Mouse (Mus musculus) neural tube, embryonic 12.5 days (tissue): ENCODE measurements around the gene Sars. TPM values are rescaled to one million over a fixed set of nuclear protein-coding genes. Genes with fewer than 3 reads are reported as not detected.

ENCODE experiments used
- ATAC-seq: fragments of 200-750 bp; cut with Nextera tagmentation; 2 replicates; pipeline ENCODE4 v1.8.0; 2017; ENCODE audit warnings: low read depth, mild to moderate bottlenecking, moderate TSS enrichment, moderate library complexity; ENCODE audit not compliant: low FRiP score
- H3K27ac ChIP-seq: fragments of 300-500 bp; sonication (generic); 2 replicates; pipeline ENCODE4 v1.5.1; 2016
- H3K27me3 ChIP-seq: fragments of 300-500 bp; sonication (generic); replicated peaks from 2 replicates; pipeline ENCODE4 v1.6.1; 2016; ENCODE audit warnings: mild to moderate bottlenecking
- H3K36me3 ChIP-seq: fragments of 300-500 bp; sonication (generic); 2 replicates; pipeline ENCODE4 v1.6.1; 2016; ENCODE audit warnings: mild to moderate bottlenecking
- H3K4me1 ChIP-seq: fragments of 300-500 bp; sonication (generic); 2 replicates; pipeline ENCODE4 v1.6.1; 2016
- H3K4me2 ChIP-seq: fragments of 300-500 bp; sonication (generic); replicated peaks from 2 replicates; pipeline ENCODE4 v1.6.1; 2016; ENCODE audit warnings: mild to moderate bottlenecking
- H3K4me3 ChIP-seq: fragments of 300-500 bp; sonication (generic); 2 replicates; pipeline ENCODE4 v1.5.1; 2016
- H3K9ac ChIP-seq: fragments of 300-500 bp; sonication (generic); 2 replicates; pipeline ENCODE4 v1.6.1; 2016; ENCODE audit warnings: mild to moderate bottlenecking
- H3K9me3 ChIP-seq: fragments of 300-500 bp; sonication (generic); 2 replicates; pipeline ENCODE4 v1.6.1; 2016; ENCODE audit warnings: mild to moderate bottlenecking
- WGBS: fragments of 180-500 bp; shearing (Covaris S2); methylation state at CpG from one replicate; pipeline ENCODE4 v1.1.7; 2016; 5-methylcytosine and 5-hydroxymethylcytosine counted together
- polyA plus RNA-seq: library from polyadenylated mRNA; unstranded; fragments of >200 nt; fragmentation: Nextera tagmentation; extraction: Ambion mirVana; gene quantifications from 2 replicates; pipeline ENCODE4 v1.2.1, GENCODE M21; 2016

Gene Sars
- polyA plus RNA-seq, 1 experiment from 2014 or later = 212 TPM

- H3K27ac ChIP-seq = no peak within 1 kb of the TSS
- 1% methylated on average over 44 of the region's 44 CpGs for WGBS
- no peaks in the 10 kb centered on the region for H3K9me3 ChIP-seq
- peak; percentile 91 for ATAC-seq
- H3K9ac ChIP-seq = peak within 1 kb of the TSS; percentile 54
- peak within 1 kb of the TSS; percentile 59 for H3K4me3 ChIP-seq
- H3K27me3 ChIP-seq = no peaks in the 10 kb centered on the region
- peaks cover 29% of the 10 kb centered on the region for H3K4me1 ChIP-seq
- H3K36me3 ChIP-seq = peaks cover 2% of the 10 kb centered on the region; the same call in 1 of the 2 replicates
- peak within 1 kb of the TSS; percentile 74 for H3K4me2 ChIP-seq
These were observed 61.3 kb downstream of the Sars start, which contains the start of gene Psrc1 for GRCm38 (mm10) chr3:108383485-108384354. Psrc1 (plus strand) TSS chr3:108383839.

- Histone ChIP-seq H3K4me1 (peaks cover 29% of the 10 kb centered on the region), H3K4me2 (peak overlapping the region; percentile 74), H3K9ac (peak overlapping the region; percentile 54; the same call in 1 of the 2 replicates), H3K27ac (no peak overlapping the region), H3K36me3 (peaks cover 2% of the 10 kb centered on the region; the same call in 1 of the 2 replicates), H3K27me3 (no peaks in the 10 kb centered on the region), H3K4me3 (no peak overlapping the region), H3K9me3 (no peaks in the 10 kb centered on the region)
- WGBS = 73% methylated on average over 14 of the region's 14 CpGs
- peak; percentile 10; the same call in 1 of the 2 replicates for ATAC-seq
These were observed 62.8 kb downstream of the Sars start for GRCm38 (mm10) chr3:108381945-108382875.

- no peak overlapping the region for H3K4me3 ChIP-seq
- no peaks in the 10 kb centered on the region for H3K27me3 ChIP-seq
- H3K27ac ChIP-seq = no peak overlapping the region
- no peak for ATAC-seq
- no peaks in the 10 kb centered on the region; the same call in 1 of the 2 replicates for H3K36me3 ChIP-seq
- WGBS = 75% methylated on average over 6 of the region's 6 CpGs
- H3K4me2 ChIP-seq = no peak overlapping the region
- H3K9me3 ChIP-seq = no peaks in the 10 kb centered on the region
- H3K9ac ChIP-seq = no peak overlapping the region
- H3K4me1 ChIP-seq = peaks cover 29% of the 10 kb centered on the region
These were observed 64.3 kb downstream of the Sars start for GRCm38 (mm10) chr3:108380695-108381094.

GRCm38 (mm10) chr3:108378875-108379663 lies 65.9 kb downstream of the Sars start:
- Histone ChIP-seq H3K36me3 (no peaks in the 10 kb centered on the region), H3K9me3 (no peaks in the 10 kb centered on the region), H3K4me3 (no peak overlapping the region), H3K9ac (no peak overlapping the region), H3K27ac (no peak overlapping the region), H3K4me2 (no peak overlapping the region), H3K27me3 (no peaks in the 10 kb centered on the region), H3K4me1 (peaks cover 19% of the 10 kb centered on the region)
- no peak for ATAC-seq
- 85% methylated on average over 7 of the region's 7 CpGs for WGBS

Other genes starting within 250 kb of the Sars start
- 5.0 and 6.0 TPM in 2 replicates for gene Cyb561d1, start 244.0 kb downstream of the Sars start, polyA plus RNA-seq
- gene Atxn7l2, start 234.3 kb downstream of the Sars start, polyA plus RNA-seq = 28.8 and 30.4 TPM in 2 replicates
- gene Sypl2, start 218.6 kb downstream of the Sars start, polyA plus RNA-seq = 0.47 TPM in 2 replicates
- 217 and 226 TPM in 2 replicates for gene Psma5, start 188.3 kb downstream of the Sars start, polyA plus RNA-seq
- 29.0 and 32.7 TPM in 2 replicates for gene Sort1, start 161.1 kb downstream of the Sars start, polyA plus RNA-seq
- gene Mybphl, start 80.3 kb downstream of the Sars start, polyA plus RNA-seq = 0.25 and 0.26 TPM in 2 replicates
- 35.7 and 37.1 TPM in 2 replicates for gene Psrc1, start 61.4 kb downstream of the Sars start, polyA plus RNA-seq
- gene Celsr2, start 29.7 kb downstream of the Sars start, polyA plus RNA-seq = 71.4 and 71.5 TPM in 2 replicates
- gene 1700013F07Rik, start 88.9 kb upstream of the Sars start, polyA plus RNA-seq = 0.32 TPM in 1 of 2 replicates, not detected in the other
- 4.6 TPM in 2 replicates for gene 5330417C22Rik, start 91.3 kb upstream of the Sars start, polyA plus RNA-seq
- 55.3 and 56.7 TPM in 2 replicates for gene Tmem167b, start 117.3 kb upstream of the Sars start, polyA plus RNA-seq
- gene Taf13, start 126.5 kb upstream of the Sars start, polyA plus RNA-seq = 72.6 and 77.8 TPM in 2 replicates
- gene Wdr47, start 146.1 kb upstream of the Sars start, polyA plus RNA-seq = 66.6 and 72.1 TPM in 2 replicates
- gene Clcc1, start 208.7 kb upstream of the Sars start, polyA plus RNA-seq = 46.9 and 48.8 TPM in 2 replicates